ENCODE assay signal across 27 mouse cellular contexts in genomic region chr11:44364536-44364935, GRCm38 (mm10). TPM values are rescaled to one million over a fixed set of nuclear protein-coding genes. Genes with fewer than 3 reads are reported as not detected.
DNase-seq lines count a peak whose midpoint lies in the region; ATAC-seq lines count a peak whose summit lies in the region.
"Had no signal": no experiment of that assay in that cellular context is flagged by ENCODE, and none has a peak within 500 bp of the region (broad histone marks: within the 10 kb centered on the region; RNA-seq: fewer than 3 reads in every experiment).

No protein-coding gene starts in this region.

- H3K27ac ChIP-seq in kidney, embryonic 16.5 days (ENCODE audit: low read length): no peak overlapping the region
- H3K27ac ChIP-seq in forebrain, embryonic 12.5 days: no peak overlapping the region
- H3K27ac ChIP-seq: forebrain, embryonic 13.5 days; heart, embryonic 15.5 days; hindbrain, embryonic 13.5 days; kidney, postnatal 0 days; midbrain, embryonic 13.5 days; neural tube, embryonic 13.5 days; stomach, embryonic 15.5 days had no signal

- no peaks in the 10 kb centered on the region for H3K27me3 ChIP-seq in kidney, embryonic 16.5 days (ENCODE audit: insufficient read depth, low read length)
- no peaks in the 10 kb centered on the region for H3K27me3 ChIP-seq in forebrain, embryonic 12.5 days
- H3K27me3 ChIP-seq: forebrain, embryonic 13.5 days; heart, embryonic 15.5 days; hindbrain, embryonic 13.5 days; midbrain, embryonic 13.5 days; neural tube, embryonic 13.5 days; stomach, embryonic 15.5 days had no signal

- H3K4me1 ChIP-seq in kidney, embryonic 16.5 days (ENCODE audit: insufficient read depth, low read length): no peaks in the 10 kb centered on the region
- H3K4me1 ChIP-seq in forebrain, embryonic 12.5 days: no peaks in the 10 kb centered on the region
- H3K4me1 ChIP-seq: forebrain, embryonic 13.5 days; heart, embryonic 15.5 days; hindbrain, embryonic 13.5 days; midbrain, embryonic 13.5 days; neural tube, embryonic 13.5 days; stomach, embryonic 15.5 days had no signal

- no peaks in the 10 kb centered on the region for H3K9me3 ChIP-seq in kidney, embryonic 16.5 days (ENCODE audit: low read length)
- no peaks in the 10 kb centered on the region for H3K9me3 ChIP-seq in forebrain, embryonic 12.5 days
- H3K9me3 ChIP-seq: forebrain, embryonic 13.5 days; heart, embryonic 15.5 days; hindbrain, embryonic 13.5 days; midbrain, embryonic 13.5 days; neural tube, embryonic 13.5 days; stomach, embryonic 15.5 days had no signal

- DNase-seq in gastrocnemius, postnatal 25 days: peak; percentile 28
- no peak for DNase-seq in gastrocnemius, postnatal 14 days
- DNase-seq in kidney, adult 9 months: peak; percentile 27
- DNase-seq in heart, postnatal 10 days: peak; percentile 40 to 52
- no peak for DNase-seq in frontal cortex, adult 2 months (ENCODE audit: extremely low spot score in 1 of 2, low spot score in 1 of 2)
- DNase-seq: cerebellum, adult 18-20 months; cerebellum, postnatal 25 days; embryo, embryonic 11 days; liver; lung, postnatal 10 days; thymus, adult 18-20 months had no signal

- no peak overlapping the region for H3K9ac ChIP-seq in kidney, embryonic 16.5 days (replicated peaks; ENCODE audit: low read length)
- H3K9ac ChIP-seq in forebrain, embryonic 12.5 days: no peak overlapping the region
- H3K9ac ChIP-seq: forebrain, embryonic 13.5 days; heart, embryonic 15.5 days; hindbrain, embryonic 13.5 days; midbrain, embryonic 13.5 days; neural tube, embryonic 13.5 days; stomach, embryonic 15.5 days had no signal

- no peak for ATAC-seq in kidney, embryonic 16.5 days (ENCODE audit: low FRiP score, low TSS enrichment)
- no peak for ATAC-seq in forebrain, embryonic 12.5 days (ENCODE audit: low FRiP score)
- ATAC-seq: forebrain, embryonic 13.5 days; inflammation-experienced regulatory T-cells, adult 6 months; midbrain, embryonic 13.5 days had no signal

- intact Hi-C loops in gastrocnemius, postnatal 14 days (cut with DNase I; ENCODE audit: low total_unique reads): no loop called here
- intact Hi-C loops in heart, postnatal 10 days (cut with DNase I): no loop called here

- H3K4me2 ChIP-seq in kidney, embryonic 16.5 days (replicated peaks; ENCODE audit: low read depth, low read length): no peak overlapping the region
- no peak overlapping the region for H3K4me2 ChIP-seq in forebrain, embryonic 12.5 days
- H3K4me2 ChIP-seq: forebrain, embryonic 13.5 days; heart, embryonic 15.5 days; hindbrain, embryonic 13.5 days; midbrain, embryonic 13.5 days; neural tube, embryonic 13.5 days; stomach, embryonic 15.5 days had no signal

- no peak overlapping the region for H3K4me3 ChIP-seq in kidney, embryonic 16.5 days (ENCODE audit: low read length)
- no peak overlapping the region for H3K4me3 ChIP-seq in forebrain, embryonic 12.5 days (replicated peaks)
- H3K4me3 ChIP-seq: forebrain, embryonic 13.5 days; heart, embryonic 15.5 days; hindbrain, embryonic 13.5 days; midbrain, embryonic 13.5 days; neural tube, embryonic 13.5 days; stomach, embryonic 15.5 days had no signal

- no peaks in the 10 kb centered on the region for H3K36me3 ChIP-seq in kidney, embryonic 16.5 days (ENCODE audit: insufficient read depth, low read length)
- no peaks in the 10 kb centered on the region for H3K36me3 ChIP-seq in forebrain, embryonic 12.5 days (replicated peaks)
- H3K36me3 ChIP-seq: heart, embryonic 15.5 days; hindbrain, embryonic 13.5 days; midbrain, embryonic 13.5 days; neural tube, embryonic 13.5 days; stomach, embryonic 15.5 days had no signal

RNA-seq across cellular contexts. Expression of gene Il12b, which starts 35.3 kb away (rescaled TPM):
- total RNA-seq in gastrocnemius, postnatal 25 days (2021): not detected
- not detected for total RNA-seq in gastrocnemius, postnatal 14 days (2021)
- polyA plus RNA-seq in kidney, embryonic 16.5 days (2015; fragmentation: Nextera tagmentation; extraction: Ambion mirVana): 0.19 TPM in 1 of 2 replicates, not detected in the other
- total RNA-seq in heart, postnatal 10 days (2021): not detected
- polyA plus RNA-seq in frontal cortex, adult 2 months (2012; rRNA removed): not detected in 2 replicates
- not detected in 2 replicates for polyA plus RNA-seq in forebrain, embryonic 12.5 days (2016; fragmentation: Nextera tagmentation; extraction: Ambion mirVana)
- total RNA-seq: adrenal gland, adult 18-20 months; layer of hippocampus, adult 8-10 months; left cerebral cortex, postnatal 25 days; megakaryocyte, adult 5-6 weeks had no signal
- polyA plus RNA-seq: C2C12; forebrain, embryonic 13.5 days; heart, embryonic 15.5 days; liver, embryonic 16.5 days; midbrain, embryonic 13.5 days; neural tube, embryonic 13.5 days had no signal

Comparison
In these comparisons a context has a peak if more than half of its experiments do, and no peak if none do; other contexts are left out.
1. DNase-seq: peak in gastrocnemius, postnatal 25 days (single experiment), kidney, adult 9 months (single experiment) and heart, postnatal 10 days (2 of 2); none in gastrocnemius, postnatal 14 days (single experiment) and frontal cortex, adult 2 months (0 of 2).